Mouse (Mus musculus) midbrain, postnatal 0 days (tissue): ENCODE data around the gene Kcna4. TPM values are rescaled to one million over a fixed set of nuclear protein-coding genes. Genes with fewer than 3 reads are reported as not detected.
A peak's percentile ranks its signal among the peaks of the same experiment; 100 is the strongest.

Source experiments
- ATAC-seq: fragments of 200-750 bp; cut with Nextera tagmentation; 2 replicates; pipeline ENCODE4 v1.8.0; 2017; ENCODE audit warnings: moderate number of reproducible peaks, mild to moderate bottlenecking, moderate TSS enrichment, moderate library complexity; ENCODE audit not compliant: low FRiP score
- DNase-seq: peaks from one replicate; pipeline ENCODE4 v3.0.0-alpha.2; 2015; ENCODE audit warnings: low spot score
- H3K27ac ChIP-seq: fragments of 300-500 bp; sonication (generic); 2 replicates; pipeline ENCODE4 v1.5.1; 2014; ENCODE audit warnings: low read depth, mild to moderate bottlenecking, low read length, mixed read lengths
- H3K27me3 ChIP-seq: fragments of 300-500 bp; sonication (generic); 2 replicates; pipeline ENCODE4 v1.6.1; 2014; ENCODE audit warnings: low read length, control low read depth, mixed read lengths; ENCODE audit not compliant: insufficient read depth
- H3K36me3 ChIP-seq: fragments of 300-500 bp; sonication (generic); 2 replicates; pipeline ENCODE4 v1.6.1; 2014; ENCODE audit warnings: low read length, control low read depth, mixed read lengths; ENCODE audit not compliant: insufficient read depth
- H3K4me1 ChIP-seq: fragments of 300-500 bp; sonication (generic); 2 replicates; pipeline ENCODE4 v1.6.1; 2014; ENCODE audit warnings: mild to moderate bottlenecking, control low read depth, antibody characterized with exemption, low read length, mixed read lengths; ENCODE audit not compliant: insufficient read depth
- H3K4me2 ChIP-seq: fragments of 300-500 bp; sonication (generic); 2 replicates; pipeline ENCODE4 v1.6.1; 2014; ENCODE audit warnings: low read depth, mild to moderate bottlenecking, low read length, mixed read lengths; ENCODE audit not compliant: poor library complexity, severe bottlenecking
- H3K4me3 ChIP-seq: fragments of 300-500 bp; sonication (generic); 2 replicates; pipeline ENCODE4 v1.5.1; 2014; ENCODE audit warnings: low read depth, mild to moderate bottlenecking, low read length, moderate library complexity
- H3K9ac ChIP-seq: fragments of 300-500 bp; sonication (generic); replicated peaks from 2 replicates; pipeline ENCODE4 v1.6.1; 2014; ENCODE audit warnings: mild to moderate bottlenecking, low read length, moderate library complexity, mixed read lengths; ENCODE audit not compliant: poor library complexity, severe bottlenecking
- H3K9me3 ChIP-seq: fragments of 300-500 bp; sonication (generic); 2 replicates; pipeline ENCODE4 v1.6.1; 2016; ENCODE audit warnings: low read length, control low read depth
- CTCF ChIP-seq: IDR thresholded peaks from 2 replicates; pipeline ENCODE4 v1.5.1; 2016; ENCODE audit warnings: antibody characterized with exemption, mild to moderate bottlenecking
- WGBS: fragments of 180-500 bp; shearing (Covaris S2); extraction: QIAGEN DNeasy Blood & Tissue Kit; methylation state at CpG from one replicate; pipeline ENCODE4 v1.1.7; 2014; 5-methylcytosine and 5-hydroxymethylcytosine counted together
- polyA plus RNA-seq: library from polyadenylated mRNA; unstranded; fragments of >200 nt; fragmentation: Nextera tagmentation; extraction: Ambion mirVana; gene quantifications from 2 replicates; pipeline ENCODE4 v1.2.1, GENCODE M21; 2015
- total RNA-seq: library from RNA; depleted of rRNA; stranded (reverse); fragments of >200 nt; gene quantifications from 2 replicates; pipeline ENCODE4 v1.2.3, GENCODE M21; 2014; rRNA removed

The Kcna4 gene
- total and polyA plus RNA-seq, 2 experiments from 2014 or later: 7.6 to 19.5 TPM

DNA sequence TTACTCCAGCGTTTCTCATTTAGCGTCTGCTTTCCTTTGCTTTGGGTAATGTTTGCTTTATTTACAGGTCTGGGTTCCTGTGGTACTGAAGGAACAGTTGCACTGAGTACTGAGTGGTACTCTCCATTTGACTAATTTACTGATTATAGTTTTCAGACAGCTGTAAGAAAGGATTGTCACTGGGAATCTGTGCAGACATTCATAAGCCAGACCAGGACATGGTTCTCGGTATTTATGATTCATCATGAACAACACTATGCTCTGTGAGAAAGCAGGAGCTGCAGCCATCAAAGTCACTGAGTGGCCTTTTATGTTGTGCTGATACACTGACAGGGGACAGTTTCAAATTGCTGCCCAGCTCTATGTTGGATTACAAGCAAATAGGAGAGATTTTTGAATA lies 33.7 kb downstream of the Kcna4 start:
- H3K4me3 ChIP-seq: no peak overlapping the region
- DNase-seq: no peak
- H3K4me1 ChIP-seq: no peaks in the 10 kb centered on the region
- no peak for TF ChIP-seq CTCF
- ATAC-seq: no peak
- 83% methylated on average over 3 of the region's 3 CpGs for WGBS
- no peaks in the 10 kb centered on the region for H3K36me3 ChIP-seq
- no peak overlapping the region for H3K27ac ChIP-seq
- H3K9me3 ChIP-seq: no peaks in the 10 kb centered on the region
- H3K9ac ChIP-seq: no peak overlapping the region
- H3K4me2 ChIP-seq: no peak overlapping the region
- H3K27me3 ChIP-seq: no peaks in the 10 kb centered on the region

DNA sequence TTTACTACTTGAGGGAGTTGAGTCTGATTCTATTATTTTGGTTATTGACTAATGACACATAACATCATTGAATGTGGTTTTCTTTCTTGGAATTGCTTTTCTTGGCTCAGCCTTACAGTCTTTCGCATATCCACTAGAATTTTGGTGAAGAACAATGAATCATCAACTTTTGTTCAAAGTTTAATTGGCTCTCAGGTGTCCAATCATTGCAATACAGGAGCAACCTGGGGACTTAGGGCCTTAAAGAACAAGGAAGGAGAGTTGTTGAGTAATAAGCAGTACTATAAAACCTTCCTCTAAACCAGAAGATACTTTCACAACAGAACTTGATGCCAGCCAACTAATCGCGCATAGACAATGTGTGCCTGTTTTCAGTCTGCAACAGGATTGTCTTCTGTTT lies 36.8 kb downstream of the Kcna4 start:
- TF ChIP-seq CTCF: no peak
- no peaks in the 10 kb centered on the region for H3K4me1 ChIP-seq
- WGBS: 93% methylated on average over 3 of the region's 3 CpGs

DNA sequence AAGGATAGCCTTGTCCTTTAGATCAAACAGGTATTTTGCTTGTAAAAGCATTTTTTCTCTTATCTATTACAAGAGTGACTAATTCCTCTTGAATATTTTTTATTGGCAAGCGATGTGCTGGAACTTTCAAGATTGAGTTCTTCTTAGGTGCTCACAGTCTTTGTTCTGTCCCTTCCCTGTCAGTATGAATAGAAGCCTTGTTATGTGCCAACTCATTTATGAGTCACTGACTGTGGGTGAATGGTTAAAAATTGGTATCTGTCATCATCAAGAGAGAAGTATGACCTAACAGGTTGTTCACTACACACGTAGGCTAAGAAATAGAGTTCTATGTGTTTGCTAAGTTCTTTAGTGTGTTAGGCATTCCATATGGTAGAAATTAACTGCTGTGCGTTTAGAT lies 50.9 kb downstream of the Kcna4 start:
- no peaks in the 10 kb centered on the region for H3K36me3 ChIP-seq
- H3K4me1 ChIP-seq: no peaks in the 10 kb centered on the region
- no peak overlapping the region for H3K4me2 ChIP-seq
- no peak overlapping the region for H3K4me3 ChIP-seq
- 87% methylated on average over 3 of the region's 3 CpGs for WGBS
- H3K9ac ChIP-seq: no peak overlapping the region
- TF ChIP-seq CTCF: no peak
- H3K27me3 ChIP-seq: no peaks in the 10 kb centered on the region
- no peak overlapping the region for H3K27ac ChIP-seq
- no peaks in the 10 kb centered on the region for H3K9me3 ChIP-seq
- DNase-seq (no peak), ATAC-seq (no peak)

More for the DNA sequence above, 36.8 kb downstream of the Kcna4 start:
- H3K9me3 ChIP-seq: no peaks in the 10 kb centered on the region
- H3K27ac ChIP-seq: no peak overlapping the region
- H3K9ac ChIP-seq: no peak overlapping the region
- H3K36me3 ChIP-seq: no peaks in the 10 kb centered on the region
- H3K4me3 ChIP-seq: no peak overlapping the region
- no peak overlapping the region for H3K4me2 ChIP-seq
- DNase-seq (no peak), ATAC-seq (no peak)
- no peaks in the 10 kb centered on the region for H3K27me3 ChIP-seq

DNA sequence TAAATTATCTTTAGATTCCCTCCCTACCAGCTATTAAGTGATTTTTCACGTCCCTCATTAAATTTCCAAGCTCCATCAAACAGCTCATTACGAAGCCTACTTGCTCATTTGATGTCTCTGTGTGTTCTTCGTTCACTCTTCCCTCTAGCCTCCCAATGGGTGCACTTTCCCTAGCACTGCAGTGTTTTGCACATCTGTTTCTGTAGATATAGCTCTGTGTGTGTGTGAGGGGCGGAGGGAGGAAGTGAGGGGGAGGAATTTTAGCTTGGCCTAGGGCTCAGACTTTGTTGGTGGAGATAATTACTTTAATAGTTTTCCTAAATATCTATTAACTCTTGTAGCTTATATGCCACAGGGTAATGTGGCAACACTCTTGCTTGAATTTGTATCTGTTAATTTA lies 54.4 kb downstream of the Kcna4 start:
- Histone ChIP-seq H3K4me3 (no peak overlapping the region), H3K4me1 (no peaks in the 10 kb centered on the region), H3K9ac (no peak overlapping the region), H3K27me3 (no peaks in the 10 kb centered on the region), H3K27ac (no peak overlapping the region), H3K9me3 (no peaks in the 10 kb centered on the region), H3K4me2 (no peak overlapping the region), H3K36me3 (no peaks in the 10 kb centered on the region)
- TF ChIP-seq CTCF: no peak
- 56% methylated on average over 4 of the region's 4 CpGs for WGBS
- ATAC-seq: no peak
- DNase-seq: peak; percentile 28

DNA sequence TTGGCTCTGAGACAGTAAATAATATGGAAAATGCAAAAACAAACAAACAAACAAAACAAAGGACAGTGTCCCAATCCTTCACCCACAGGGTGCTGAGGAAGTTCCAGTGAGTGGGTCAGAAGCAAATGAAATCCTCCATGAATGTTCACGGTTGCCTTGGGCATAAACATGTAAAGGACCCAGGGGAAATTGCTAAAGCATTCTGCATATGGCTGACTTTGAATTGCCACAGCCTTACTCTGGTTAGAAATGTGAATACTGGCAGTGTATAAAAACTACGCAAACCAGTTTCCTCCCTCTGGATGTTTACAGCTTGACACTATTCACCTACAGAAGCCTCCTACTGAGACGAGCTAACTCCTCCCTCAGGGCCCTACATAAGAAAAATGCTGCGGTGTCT lies 54.9 kb downstream of the Kcna4 start:
- DNase-seq: peak; percentile 24
- H3K27ac ChIP-seq: no peak overlapping the region
- no peak for ATAC-seq
- 59% methylated on average over 4 of the region's 4 CpGs for WGBS
- no peaks in the 10 kb centered on the region for H3K9me3 ChIP-seq
- no peaks in the 10 kb centered on the region for H3K27me3 ChIP-seq
- no peak overlapping the region for H3K9ac ChIP-seq
- TF ChIP-seq CTCF: no peak
- H3K4me1 ChIP-seq: no peaks in the 10 kb centered on the region
- no peak overlapping the region for H3K4me3 ChIP-seq
- no peak overlapping the region for H3K4me2 ChIP-seq
- no peaks in the 10 kb centered on the region for H3K36me3 ChIP-seq

Other genes starting within 250 kb of the Kcna4 start
- gene Fshb, start 231.0 kb upstream of the Kcna4 start, total RNA-seq: not detected in 2 replicates
- not detected in 2 replicates for gene Fshb, start 231.0 kb upstream of the Kcna4 start, polyA plus RNA-seq